Mouse (Mus musculus) adrenal gland, postnatal 36 days (tissue): Measurements from ENCODE around the gene Rundc1. TPM values are rescaled to one million over a fixed set of nuclear protein-coding genes. Genes with fewer than 3 reads are reported as not detected.
"Not testable (repeated sequence)": the region's sequence is repeated elsewhere in the genome, so short reads cannot be mapped to it uniquely, and the experiment has no call there.

Experiments used
- DNase-seq, 2 experiments: peaks; one replicate each; pipeline ENCODE4 v3.0.0; 2021; ENCODE audit warnings: mixed read lengths in 1 of 2
- microRNA-seq: library from miRNA; unstranded; fragments of <30 nt; microRNA quantifications from one replicate; pipeline ENCODE4 v1.2.0, GENCODE M21; 2021
- total RNA-seq, 2 experiments: library from RNA; stranded (reverse); gene quantifications; 2 replicates each; pipeline ENCODE4 v1.2.3; 2021

The Rundc1 gene
- total RNA-seq, 2 experiments from 2014 or later, result 24.1 to 26.7 TPM

DNA sequence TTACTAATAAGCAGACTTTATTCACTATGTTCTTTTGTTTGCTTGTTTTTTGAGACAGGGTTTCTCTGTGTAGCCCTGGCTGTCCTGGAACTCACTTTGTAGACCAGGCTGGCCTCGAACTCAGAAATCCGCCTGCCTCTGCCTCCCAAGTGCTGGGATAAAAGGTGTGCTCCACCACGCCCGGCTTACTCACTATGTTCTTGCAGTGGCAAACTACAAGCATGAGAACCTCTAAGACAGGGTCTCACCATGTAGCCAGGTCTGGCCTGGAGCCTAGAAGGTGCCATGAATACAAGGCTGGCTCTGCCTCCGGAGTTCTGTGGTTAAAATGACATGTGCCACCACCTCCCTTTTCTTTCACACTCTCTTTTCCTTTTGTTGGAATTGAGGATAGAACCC, 41.7 kb downstream of the Rundc1 start:
- DNase-seq, result not testable (repeated sequence)

DNA sequence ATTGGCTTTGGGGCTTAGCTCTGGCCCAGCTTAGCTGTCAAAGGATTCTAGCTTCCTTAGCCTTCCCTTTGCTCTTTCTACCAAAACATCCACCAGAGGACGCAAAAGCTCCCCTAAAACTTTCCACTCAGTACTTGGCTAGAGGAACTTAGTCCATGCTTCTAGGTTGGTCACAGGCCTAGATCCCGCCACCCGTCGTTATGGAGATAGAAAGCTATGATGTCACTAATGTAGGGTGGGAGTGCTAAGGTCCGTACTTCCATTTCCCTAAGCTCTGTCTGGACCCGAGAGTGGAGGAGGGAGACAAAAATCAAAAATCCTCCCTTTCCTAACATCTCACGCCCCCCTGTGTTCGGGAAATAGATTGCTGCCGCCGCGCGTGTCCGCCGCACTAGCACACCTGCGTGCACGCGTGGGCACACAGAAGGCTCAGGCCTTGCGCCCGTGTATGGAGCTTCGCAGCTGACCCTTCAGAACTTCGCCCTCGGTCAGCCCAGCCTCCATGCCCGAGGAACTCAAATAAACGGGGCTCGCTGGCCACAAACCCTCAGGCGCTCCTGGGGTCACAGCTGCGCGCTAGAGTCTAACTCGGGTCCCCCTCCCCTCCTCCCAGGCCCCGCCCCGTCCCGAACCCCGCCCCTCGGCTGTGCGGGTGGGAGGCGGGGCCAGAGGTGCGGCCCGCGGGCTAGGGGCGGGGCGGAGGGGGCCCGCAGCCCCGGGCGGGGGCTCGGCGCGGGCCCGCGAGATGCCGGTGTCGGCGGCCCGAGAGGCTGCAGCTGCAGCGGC, 42.8 kb downstream of the Rundc1 start:
- DNase-seq, result peak; percentile 76 to 87

DNA sequence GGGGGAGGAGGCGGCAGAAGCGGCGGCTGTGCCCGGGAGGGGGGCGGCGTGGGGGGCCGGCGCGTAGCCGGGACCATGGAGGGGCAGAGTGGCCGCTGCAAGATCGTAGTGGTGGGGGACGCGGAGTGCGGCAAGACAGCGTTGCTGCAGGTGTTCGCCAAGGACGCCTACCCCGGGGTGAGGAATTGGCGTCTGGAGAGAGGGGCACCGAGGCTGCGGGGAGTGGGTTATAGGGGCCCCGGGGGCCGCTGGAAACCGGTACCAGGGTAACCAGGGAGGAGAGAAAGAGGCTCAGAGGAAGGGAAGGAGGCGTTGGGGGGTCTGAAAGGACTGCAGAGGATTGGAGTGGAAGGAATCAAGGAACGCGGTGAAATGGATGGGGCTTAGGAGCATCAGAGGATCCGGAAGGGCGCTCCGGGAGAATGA, 43.4 kb downstream of the Rundc1 start:
- no peak for DNase-seq

DNA sequence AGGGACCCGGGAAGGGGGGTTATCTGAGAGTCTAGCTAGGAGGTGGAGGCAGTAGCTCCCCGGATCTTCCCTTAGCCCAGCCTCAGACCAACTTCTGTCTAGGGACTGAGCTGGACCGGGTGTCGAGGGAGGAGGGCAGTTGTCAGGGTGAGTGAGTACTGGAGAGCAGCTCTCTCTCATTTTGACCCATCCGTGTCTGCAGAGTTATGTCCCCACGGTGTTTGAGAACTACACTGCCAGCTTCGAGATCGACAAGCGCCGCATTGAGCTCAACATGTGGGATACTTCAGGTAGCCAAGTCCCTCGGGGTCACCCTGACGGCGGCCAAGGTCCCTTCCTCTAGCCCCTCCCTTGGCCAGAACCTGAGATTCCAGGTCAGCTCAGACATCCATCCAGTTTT, 43.8 kb downstream of the Rundc1 start:
- DNase-seq, result no peak

DNA sequence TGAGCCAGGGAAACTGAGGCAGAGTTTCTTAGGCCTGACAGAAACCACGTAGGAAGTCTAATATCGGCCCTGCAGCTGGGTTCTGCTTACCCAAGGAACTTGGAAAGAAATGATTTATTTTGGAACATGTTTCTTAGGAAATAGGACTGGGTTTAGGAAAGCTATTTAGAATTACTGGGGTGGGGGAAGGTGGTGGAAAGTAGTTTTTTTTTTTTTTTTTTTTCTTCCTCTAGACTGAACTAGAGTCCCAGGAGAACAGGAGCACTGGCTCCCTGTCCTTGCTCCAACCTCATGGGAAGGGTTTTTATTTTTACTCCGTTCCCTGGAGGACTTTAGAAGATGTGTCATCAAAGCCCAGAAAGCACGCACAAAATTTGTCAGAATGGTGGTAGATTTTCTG, 44.3 kb downstream of the Rundc1 start:
- DNase-seq, result no peak

DNA sequence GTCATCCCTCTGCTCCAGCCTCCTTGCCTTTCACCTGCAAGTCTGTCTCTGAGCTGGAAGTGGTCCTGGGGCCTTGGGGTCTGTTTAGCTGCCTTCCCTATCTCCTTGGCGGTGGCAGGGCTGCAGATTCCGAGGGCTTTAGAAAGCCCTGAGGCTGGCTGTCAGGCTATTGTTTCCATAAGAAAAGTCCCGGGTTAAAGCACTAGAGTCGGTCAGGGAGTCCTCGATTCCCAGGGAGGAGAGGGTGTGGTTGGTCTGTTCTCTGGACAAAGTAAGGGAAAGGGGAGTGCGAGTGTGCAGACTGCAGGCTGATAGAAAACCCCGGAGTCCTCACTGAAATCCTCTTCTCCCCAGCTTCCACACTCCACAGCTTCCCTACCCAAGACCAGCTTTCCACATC, 45.3 kb downstream of the Rundc1 start:
- no peak for DNase-seq

DNA sequence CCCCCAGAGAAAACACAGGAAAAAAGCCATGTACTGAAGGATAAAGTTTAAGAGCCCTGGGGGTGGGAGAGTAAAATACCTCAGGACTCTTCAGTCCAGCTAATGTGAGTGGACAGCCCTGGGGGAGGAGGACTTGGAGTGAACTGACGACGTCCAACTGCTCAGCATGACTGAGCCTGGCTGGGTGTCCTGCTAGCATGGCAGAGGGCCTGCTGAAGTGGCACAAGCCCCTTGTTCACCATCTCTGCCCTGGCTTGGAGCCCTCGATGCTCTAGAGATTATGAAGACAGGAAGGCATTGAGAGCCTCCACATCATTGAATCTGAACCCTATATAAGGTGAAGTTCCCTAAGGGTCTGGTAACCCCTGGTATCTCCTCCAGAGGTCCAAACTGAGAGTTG, 47.0 kb downstream of the Rundc1 start:
- DNase-seq, result no peak

DNA sequence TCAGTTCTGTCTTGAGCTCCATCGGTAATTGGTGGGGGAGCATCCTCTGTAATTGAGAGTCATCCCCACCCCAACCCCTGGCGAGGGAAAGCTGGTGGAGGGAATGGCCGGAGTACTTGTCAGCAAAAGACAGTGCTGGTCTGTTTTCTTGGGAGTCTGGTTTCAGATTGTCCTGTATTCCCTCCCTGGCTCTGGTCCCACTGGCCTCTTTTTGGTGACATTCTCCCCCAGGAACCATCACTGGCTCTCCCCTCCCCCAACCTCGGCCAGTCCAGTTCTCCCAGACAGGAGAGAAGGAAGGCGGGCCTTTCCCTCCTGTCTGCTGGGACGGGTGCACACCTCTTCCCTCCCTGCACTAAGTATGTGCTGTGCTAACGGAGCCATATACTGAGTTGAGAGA, 47.5 kb downstream of the Rundc1 start:
- DNase-seq, result no peak

DNA sequence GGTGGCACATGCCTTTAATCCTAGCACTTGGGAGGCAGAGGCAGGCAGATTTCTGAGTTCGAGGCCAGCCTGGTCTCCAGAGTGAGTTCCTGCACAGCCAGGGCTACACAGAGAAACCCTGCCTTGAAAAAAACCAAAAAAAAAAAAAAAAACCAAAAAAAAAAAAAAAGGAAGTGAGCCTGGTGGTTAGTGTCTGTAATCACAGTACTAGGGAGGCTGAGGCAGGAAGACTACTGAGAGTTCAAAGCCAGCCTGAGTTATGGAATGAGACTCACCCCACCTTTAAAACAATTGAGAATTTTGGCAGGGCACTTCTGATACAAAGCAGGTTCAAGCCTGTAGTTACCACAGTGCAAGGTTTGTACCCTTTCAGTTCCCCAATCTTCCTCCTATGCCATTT, 48.8 kb downstream of the Rundc1 start:
- not testable (repeated sequence) for DNase-seq

DNA sequence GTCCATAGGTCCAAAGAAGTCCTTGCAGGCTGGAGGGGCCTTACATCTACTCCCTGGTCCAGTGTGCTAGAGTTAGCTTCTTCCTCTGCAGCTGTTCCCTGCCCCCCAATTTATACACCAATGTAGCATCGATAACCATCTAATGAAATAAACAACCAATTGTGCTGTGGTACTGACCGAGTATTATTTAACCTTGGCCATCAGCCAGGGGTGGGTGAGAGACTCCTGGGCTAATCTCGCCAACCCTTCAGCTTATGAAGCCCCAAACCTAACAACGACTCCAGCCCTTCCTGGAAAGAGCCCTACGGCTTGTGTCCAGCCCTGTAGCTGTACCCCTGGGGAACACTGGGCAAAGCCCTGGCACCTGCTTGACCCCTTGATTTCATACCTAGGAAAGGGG, 49.4 kb downstream of the Rundc1 start:
- DNase-seq, result no peak

DNA sequence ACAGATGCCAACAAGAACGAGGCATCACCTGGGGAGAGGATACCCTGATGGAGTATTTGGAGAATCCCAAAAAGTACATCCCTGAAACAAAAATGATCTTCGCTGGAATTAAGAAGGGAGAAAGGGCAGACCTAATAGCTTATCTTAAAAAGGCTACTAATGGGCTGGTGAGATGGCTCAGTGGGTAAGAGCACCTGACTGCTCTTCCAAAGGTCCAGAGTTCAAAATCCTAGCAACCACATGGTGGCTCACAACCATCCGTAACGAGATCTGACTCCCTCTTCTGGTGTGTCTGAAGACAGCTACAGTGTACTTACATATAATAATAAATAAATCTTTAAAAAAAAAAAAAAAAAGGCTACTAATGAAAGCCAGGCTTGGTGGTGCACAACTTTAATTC, 51.5 kb downstream of the Rundc1 start:
- DNase-seq, result not testable (repeated sequence)

DNA sequence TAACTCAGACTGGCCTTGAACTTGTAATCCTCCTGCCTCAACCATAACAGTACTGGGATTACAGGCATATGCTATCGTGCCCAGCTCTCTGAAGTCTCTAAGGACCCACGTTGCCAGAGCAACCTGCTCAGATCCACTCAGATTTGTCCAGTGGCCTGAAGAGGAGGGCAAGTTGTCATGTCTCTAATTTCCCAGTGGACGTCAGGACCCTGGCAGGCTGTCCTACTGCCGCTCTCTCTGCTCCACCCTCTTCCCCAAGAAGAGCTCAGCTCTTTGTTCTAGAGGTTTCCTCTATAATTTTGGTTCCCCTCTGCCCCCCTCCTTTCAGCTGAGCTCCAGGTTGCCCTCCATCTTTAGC, 52.3 kb downstream of the Rundc1 start:
- no peak for DNase-seq

DNA sequence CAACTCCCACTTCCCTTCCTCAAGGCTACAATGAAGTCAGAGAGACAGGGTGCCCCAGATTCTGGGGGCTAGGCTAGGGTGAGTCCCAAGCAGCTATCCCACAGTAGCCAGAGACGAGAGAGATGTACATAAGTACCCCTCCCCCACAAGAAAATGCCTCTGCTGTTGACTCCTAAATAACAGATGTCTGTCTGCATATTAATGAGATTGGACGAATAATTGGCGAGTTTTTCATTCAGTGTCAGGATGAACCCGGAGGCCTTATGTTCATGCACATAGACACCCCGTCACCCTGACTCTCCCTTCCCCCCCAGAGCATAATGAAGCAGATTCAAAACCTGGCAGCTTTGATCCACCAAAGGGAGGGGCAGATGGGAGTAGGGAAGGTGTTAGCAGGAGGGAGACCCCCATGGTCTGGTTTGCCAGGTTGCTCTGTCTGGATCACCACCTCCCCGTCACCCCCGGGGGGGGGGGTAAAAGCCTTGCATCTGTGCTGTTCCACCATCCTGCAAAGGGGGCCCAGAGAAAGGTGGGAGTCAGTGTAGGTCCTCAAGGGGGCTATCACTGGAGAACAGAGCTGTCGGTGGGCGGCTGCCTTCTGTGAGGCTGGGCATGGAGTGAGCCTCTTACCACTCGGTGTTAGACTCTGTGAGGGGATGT, 52.8 kb downstream of the Rundc1 start:
- no peak for DNase-seq

DNA sequence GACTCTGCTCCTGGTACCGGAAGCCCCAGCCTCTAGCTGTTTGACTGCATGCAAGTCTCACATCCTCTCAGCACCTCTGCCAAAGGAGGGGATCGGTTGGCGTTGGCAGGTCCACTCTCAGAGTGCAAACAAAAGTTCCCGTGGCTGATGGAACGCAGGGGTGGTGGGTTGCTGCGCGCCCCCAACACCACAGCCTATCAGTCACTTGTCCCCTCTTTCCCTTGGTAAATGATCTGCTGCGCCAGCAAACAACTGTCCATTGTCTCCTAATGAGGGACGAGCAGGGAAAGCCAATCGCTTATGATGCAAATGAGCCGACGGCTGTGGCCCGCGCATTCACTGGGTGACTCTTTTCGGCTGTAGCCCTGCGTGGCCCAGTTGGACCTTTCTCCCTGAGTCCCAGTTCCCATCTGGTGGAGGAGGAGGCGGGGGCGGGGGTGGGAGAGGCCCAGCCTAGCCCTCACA, 54.3 kb downstream of the Rundc1 start:
- no peak for DNase-seq

DNA sequence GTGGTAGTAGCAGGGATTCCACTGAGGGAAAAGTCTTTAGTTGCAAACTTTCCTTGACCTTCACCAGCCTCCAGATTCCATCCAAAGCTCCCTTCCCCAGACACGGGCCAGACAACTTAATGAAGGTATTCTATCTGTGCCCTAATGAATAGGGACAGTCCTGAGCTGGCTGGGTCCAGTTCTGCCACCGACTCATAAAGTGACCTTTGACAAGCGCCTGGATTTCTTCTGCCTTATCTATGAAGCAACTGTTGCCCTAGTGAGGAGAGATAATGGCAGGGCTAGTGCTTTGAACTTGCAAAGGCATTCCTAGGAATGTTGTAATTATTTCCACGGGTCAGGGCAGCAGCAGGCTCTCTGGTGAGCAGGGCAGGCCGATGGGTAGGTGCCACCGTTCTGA, 56.0 kb downstream of the Rundc1 start:
- no peak for DNase-seq

DNA sequence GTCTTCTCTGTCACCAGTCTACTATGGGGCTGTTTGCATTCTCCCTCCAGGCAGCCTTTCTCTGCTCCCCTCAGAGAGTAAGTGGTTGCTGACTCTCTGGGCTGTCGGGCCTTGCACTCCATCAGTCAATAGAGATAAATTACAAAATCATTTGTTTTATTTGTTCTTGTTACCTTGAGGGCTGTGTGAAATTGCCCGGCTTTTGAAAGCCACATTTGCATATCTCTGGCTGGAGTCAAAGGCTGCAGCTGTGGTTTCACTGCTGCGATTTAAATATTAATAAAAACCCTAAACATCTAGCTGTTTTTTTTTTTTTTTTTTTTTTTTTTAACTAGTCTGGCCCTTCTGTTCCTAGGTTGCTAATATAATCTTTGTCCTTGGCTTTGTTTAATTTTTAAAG, 58.9 kb downstream of the Rundc1 start:
- DNase-seq, result no peak

DNA sequence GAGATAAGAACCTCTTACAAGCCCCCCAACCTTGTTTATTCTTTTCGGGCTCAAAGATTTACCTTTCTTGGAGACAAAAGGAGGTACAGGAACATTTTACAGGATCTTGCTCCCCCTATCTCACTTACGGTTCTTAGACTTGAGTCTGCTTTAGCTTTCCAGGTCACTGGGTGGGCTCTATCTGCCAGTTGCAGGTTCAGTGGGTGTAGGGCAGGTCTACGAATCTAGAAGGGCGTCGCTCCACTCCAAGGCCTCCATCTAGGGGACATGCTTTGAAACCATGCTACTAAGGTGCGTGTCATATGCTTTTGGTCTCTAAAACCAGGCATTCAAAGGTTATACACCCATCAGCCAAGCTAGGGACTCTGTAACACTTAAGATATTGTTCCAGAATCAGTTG, 59.4 kb downstream of the Rundc1 start:
- no peak for DNase-seq

DNA sequence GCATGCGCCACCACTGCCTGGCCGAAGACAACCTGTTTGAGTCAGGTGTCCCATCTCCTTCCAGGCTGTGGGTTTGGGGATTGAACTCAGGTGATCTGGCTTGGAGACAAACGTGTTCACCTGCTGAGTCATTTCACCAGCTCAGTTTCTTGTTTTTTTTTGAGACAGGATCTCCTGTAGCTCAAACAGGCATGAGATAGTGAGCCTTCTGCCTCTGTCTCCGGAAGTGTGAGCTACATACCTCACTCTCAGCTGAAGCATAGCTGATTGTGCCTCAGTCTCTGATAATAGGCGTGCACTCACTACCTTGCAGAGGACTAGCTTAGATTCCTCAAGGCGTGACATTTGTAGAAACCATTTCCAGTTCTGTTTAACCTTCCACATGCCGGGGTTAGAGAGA, 59.9 kb downstream of the Rundc1 start:
- DNase-seq, result no peak

Small RNA genes within 50 kb of the gene (microRNA-seq; reads per million reads assigned to microRNA genes)
- 1.00 reads per million for gene Mir6929

Other genes with a start within 250 kb of the Rundc1 start
- gene Ccr10, start 249.6 kb upstream of the Rundc1 start, total RNA-seq, result under 1 TPM in 1 of 2 experiments, not detected in 1; 0.43 TPM
- gene Ezh1, start 198.6 kb upstream of the Rundc1 start, total RNA-seq, result 10 to 100 TPM; 30.0 to 37.7 TPM
- gene Ramp2, start 179.1 kb upstream of the Rundc1 start, total RNA-seq, result 10 to 100 TPM; 39.5 to 61.8 TPM
- 100 to 1,000 TPM in 1 of 2 experiments, 10 to 100 TPM in 1; 90.6 to 121 TPM for gene Vps25, start 171.4 kb upstream of the Rundc1 start, total RNA-seq
- 1 to 10 TPM; 1.5 to 2.5 TPM for gene Wnk4, start 164.5 kb upstream of the Rundc1 start, total RNA-seq
- gene Cntd1, start 146.1 kb upstream of the Rundc1 start, total RNA-seq, result under 1 TPM; 0.23 to 0.26 TPM
- gene Coa3, start 146.0 kb upstream of the Rundc1 start, total RNA-seq, result 10 to 100 TPM; 69.2 to 75.4 TPM
- 100 to 1,000 TPM; 150 to 159 TPM for gene Becn1, start 122.8 kb upstream of the Rundc1 start, total RNA-seq
- gene Psme3, start 108.9 kb upstream of the Rundc1 start, total RNA-seq, result 100 to 1,000 TPM; 122 to 145 TPM
- gene Aoc2, start 100.0 kb upstream of the Rundc1 start, total RNA-seq, result 1 to 10 TPM; 4.6 to 7.1 TPM
- gene Aoc3, start 94.5 kb upstream of the Rundc1 start, total RNA-seq, result 10 to 100 TPM; 40.4 to 67.8 TPM
- gene G6pc, start 57.5 kb upstream of the Rundc1 start, total RNA-seq, result 1 to 10 TPM; 2.9 to 6.4 TPM
- gene Aarsd1, start 7.5 kb upstream of the Rundc1 start, total RNA-seq, result 10 to 100 TPM; 30.1 to 35.2 TPM
- gene Gm27029, start 289 bp upstream of the Rundc1 start, total RNA-seq, result 1 to 10 TPM; 2.6 to 5.6 TPM
- 1 to 10 TPM; 2.6 to 3.4 TPM for gene Ptges3l, start 248 bp downstream of the Rundc1 start, total RNA-seq
- gene Rpl27, start 17.2 kb downstream of the Rundc1 start, total RNA-seq, result 10 to 100 TPM; 77.7 to 94.3 TPM
- 10 to 100 TPM; 39.1 to 41.8 TPM for gene Ifi35, start 23.3 kb downstream of the Rundc1 start, total RNA-seq
- 10 to 100 TPM; 10.2 to 11.6 TPM for gene Rnd2, start 39.9 kb downstream of the Rundc1 start, total RNA-seq
- gene Vat1, start 41.1 kb downstream of the Rundc1 start, total RNA-seq, result 100 to 1,000 TPM; 123 to 141 TPM
- 1 to 10 TPM; 2.4 to 2.9 TPM for gene Brca1, start 126.9 kb downstream of the Rundc1 start, total RNA-seq
- 100 to 1,000 TPM; 128 to 134 TPM for gene Nbr1, start 127.1 kb downstream of the Rundc1 start, total RNA-seq
- gene Tmem106a, start 157.2 kb downstream of the Rundc1 start, total RNA-seq, result 10 to 100 TPM; 10.9 to 11.1 TPM
- not detected for gene Gm11634, start 174.2 kb downstream of the Rundc1 start, total RNA-seq
- 10 to 100 TPM; 24.0 to 31.6 TPM for gene Rdm1, start 202.1 kb downstream of the Rundc1 start, total RNA-seq
- gene Arl4d, start 240.5 kb downstream of the Rundc1 start, total RNA-seq, result 10 to 100 TPM; 11.4 to 12.5 TPM